In genomic region chr6:118076256-118076655, GRCm38 (mm10) we compare ENCODE assay signal across 29 mouse cellular contexts.
DNase-seq lines count a peak whose midpoint lies in the region; ATAC-seq and TF ChIP-seq lines count a peak whose summit lies in the region.
"Had no signal": no experiment of that assay in that cellular context is flagged by ENCODE, and none has a peak within 500 bp of the region (broad histone marks: within the 10 kb centered on the region; RNA-seq: fewer than 3 reads in every experiment).

No protein-coding gene starts in this region.

- H3K9me3 ChIP-seq in hindbrain, embryonic 15.5 days = no peaks in the 10 kb centered on the region
- H3K9me3 ChIP-seq in hindbrain, embryonic 13.5 days = no peaks in the 10 kb centered on the region
- H3K9me3 ChIP-seq in lung, embryonic 14.5 days (ENCODE audit: low read depth, low read length) = no peaks in the 10 kb centered on the region
- H3K9me3 ChIP-seq: forebrain, embryonic 15.5 days; heart, embryonic 12.5 days; hindbrain, embryonic 10.5 days; kidney, embryonic 15.5 days; megakaryocyte, embryonic 14.5 days; midbrain, embryonic 12.5 days; stomach, embryonic 15.5 days had no signal

- H3K9ac ChIP-seq in hindbrain, embryonic 15.5 days = no peak overlapping the region
- H3K9ac ChIP-seq in hindbrain, embryonic 13.5 days = no peak overlapping the region
- H3K9ac ChIP-seq in lung, embryonic 14.5 days = no peak overlapping the region
- H3K9ac ChIP-seq: forebrain, embryonic 15.5 days; heart, embryonic 12.5 days; kidney, embryonic 15.5 days; midbrain, embryonic 12.5 days; stomach, embryonic 15.5 days had no signal

- no peak overlapping the region for H3K4me2 ChIP-seq in hindbrain, embryonic 15.5 days
- H3K4me2 ChIP-seq in hindbrain, embryonic 13.5 days = no peak overlapping the region
- H3K4me2 ChIP-seq in lung, embryonic 14.5 days = no peak overlapping the region
- H3K4me2 ChIP-seq: forebrain, embryonic 15.5 days; heart, embryonic 12.5 days; kidney, embryonic 15.5 days; liver, embryonic 11.5 days; midbrain, embryonic 12.5 days; stomach, embryonic 15.5 days had no signal

- no peak overlapping the region for H3K4me3 ChIP-seq in hindbrain, embryonic 15.5 days
- no peak overlapping the region for H3K4me3 ChIP-seq in hindbrain, embryonic 13.5 days
- H3K4me3 ChIP-seq in lung, embryonic 14.5 days (ENCODE audit: low read depth, low read length) = no peak overlapping the region
- H3K4me3 ChIP-seq: forebrain, embryonic 15.5 days; heart, adult 2 months; heart, embryonic 12.5 days; hindbrain, embryonic 10.5 days; kidney, embryonic 15.5 days; megakaryocyte, embryonic 14.5 days; midbrain, embryonic 12.5 days; stomach, embryonic 15.5 days had no signal

- H3K4me1 ChIP-seq in hindbrain, embryonic 15.5 days (replicated peaks) = peaks cover 28% of the 10 kb centered on the region
- peaks cover 31% of the 10 kb centered on the region for H3K4me1 ChIP-seq in hindbrain, embryonic 13.5 days (replicated peaks)
- H3K4me1 ChIP-seq in lung, embryonic 14.5 days (ENCODE audit: insufficient read depth) = 0 out of 2 replicates have a peak, but pooled peaks cover 5% of the 10 kb centered on the region

- H3K27me3 ChIP-seq in hindbrain, embryonic 15.5 days = no peaks in the 10 kb centered on the region
- H3K27me3 ChIP-seq in hindbrain, embryonic 13.5 days = 0 out of 2 replicates have a peak, but pooled peaks cover 2% of the 10 kb centered on the region
- H3K27me3 ChIP-seq in lung, embryonic 14.5 days (ENCODE audit: insufficient read depth, low read length) = no peaks in the 10 kb centered on the region
- H3K27me3 ChIP-seq: forebrain, embryonic 15.5 days; midbrain, embryonic 12.5 days; stomach, embryonic 15.5 days had no signal

- ATAC-seq in hindbrain, embryonic 15.5 days (ENCODE audit: low FRiP score, low read depth) = no peak
- no peak for ATAC-seq in hindbrain, embryonic 13.5 days (ENCODE audit: low FRiP score)
- no peak; the same call in 1 of the 2 replicates for ATAC-seq in lung, embryonic 14.5 days (ENCODE audit: insufficient read depth)
- ATAC-seq: activated CD4-positive, CD25-positive, alpha-beta regulatory T cell, adult 4 months; forebrain, embryonic 15.5 days had no signal

- 56% methylated on average over 3 of the region's 3 CpGs for WGBS in hindbrain, embryonic 15.5 days
- WGBS in hindbrain, embryonic 13.5 days = 73% methylated on average over 3 of the region's 3 CpGs
- 68% methylated on average over 3 of the region's 3 CpGs for WGBS in lung, embryonic 14.5 days

- 0 out of 2 replicates have a peak overlapping the region, but pooled peaks have one; percentile 2 for H3K27ac ChIP-seq in hindbrain, embryonic 15.5 days (replicated peaks)
- H3K27ac ChIP-seq in hindbrain, embryonic 13.5 days = no peak overlapping the region
- no peak overlapping the region for H3K27ac ChIP-seq in lung, embryonic 14.5 days (ENCODE audit: low read depth)
- H3K27ac ChIP-seq: forebrain, embryonic 15.5 days; heart, adult 2 months; hindbrain, embryonic 10.5 days; kidney, embryonic 15.5 days; midbrain, embryonic 12.5 days; stomach, embryonic 15.5 days had no signal

- TF ChIP-seq CTCF in lung, embryonic 14.5 days (IDR thresholded peaks at IDR 0.05; ENCODE audit: low read depth) = no peak

- DNase-seq in lung, embryonic 14.5 days = peak; percentile 37
- no peak for DNase-seq in lung, postnatal 4 days
- DNase-seq in urinary bladder, postnatal 14 days (ENCODE audit: low spot score) = peak; percentile 2
- no peak for DNase-seq in urinary bladder, postnatal 36 days (ENCODE audit: low spot score in 2 of 2)
- no peak for DNase-seq in spleen, postnatal 14 days (ENCODE audit: low spot score in 2 of 2)
- DNase-seq: adrenal gland, adult 2 months; adrenal gland, postnatal 36 days; B cell, adult 2 months; cerebellum, postnatal 36 days; gastrocnemius, postnatal 25 days; heart, postnatal 10 days; kidney, adult 18-20 months; kidney, postnatal 25 days; lung, postnatal 36 days; right cerebral cortex, adult 18-20 months; thymus, adult 18-20 months; thymus, postnatal 25 days had no signal

- H3K36me3 ChIP-seq in hindbrain, embryonic 15.5 days = no peaks in the 10 kb centered on the region
- no peaks in the 10 kb centered on the region for H3K36me3 ChIP-seq in hindbrain, embryonic 13.5 days
- no peaks in the 10 kb centered on the region for H3K36me3 ChIP-seq in lung, embryonic 14.5 days (ENCODE audit: insufficient read depth)
- H3K36me3 ChIP-seq: forebrain, embryonic 15.5 days; heart, embryonic 12.5 days; hindbrain, embryonic 10.5 days; kidney, embryonic 15.5 days; midbrain, embryonic 12.5 days; stomach, embryonic 15.5 days had no signal

Comparison
In these comparisons a context has a peak if more than half of its experiments do, and no peak if none do; other contexts are left out.
1. DNase-seq: peak in lung, embryonic 14.5 days (single experiment) and urinary bladder, postnatal 14 days (single experiment); none in lung, postnatal 4 days (0 of 2), urinary bladder, postnatal 36 days (0 of 2) and spleen, postnatal 14 days (0 of 2).